Mouse (Mus musculus): ENCODE results near the gene Dnttip1. TPM values are rescaled to one million over a fixed set of nuclear protein-coding genes. Genes with fewer than 3 reads are reported as not detected.

Dnttip1 gene
- total RNA-seq (2014; rRNA removed) (23.2 and 26.1 TPM in 2 replicates), polyA plus RNA-seq (2015; fragmentation: Nextera tagmentation; extraction: Ambion mirVana) (52.3 and 60.1 TPM in 2 replicates)

DNA sequence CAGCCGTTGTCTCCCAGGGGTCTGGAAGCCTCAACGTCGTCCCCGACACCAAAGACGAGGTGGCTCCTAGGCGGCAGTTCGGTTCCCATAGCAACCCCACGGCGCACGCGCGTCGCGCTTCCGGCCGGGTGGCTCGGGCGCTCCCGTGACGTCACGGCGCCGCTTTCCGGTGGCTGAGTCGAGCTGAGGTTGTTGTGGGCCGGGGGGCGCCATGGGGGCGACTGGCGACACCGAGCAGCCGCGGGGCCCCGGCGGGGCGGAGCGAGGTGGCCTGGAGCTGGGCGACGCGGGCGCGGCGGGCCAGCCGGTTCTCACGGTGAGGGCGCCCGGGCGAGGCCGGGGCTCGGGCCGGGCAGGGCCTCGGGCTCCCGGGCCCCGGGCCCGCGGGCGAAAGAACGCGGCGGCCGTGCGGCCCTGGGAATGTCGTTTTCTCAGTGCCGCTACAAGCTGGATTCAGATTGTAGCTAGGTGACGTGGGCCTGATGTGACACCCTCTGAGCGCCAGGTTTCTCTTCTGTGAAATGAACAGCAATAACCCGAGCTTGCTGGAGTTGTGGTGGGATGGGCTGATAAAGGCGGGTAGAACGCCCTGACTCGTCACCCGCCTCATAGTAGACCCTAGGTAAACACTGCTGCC lies at the start of gene Dnttip1, which contains the start of gene Wfdc3:
Dnttip1 (plus strand) TSS at position 141 of the 637 bp plus-strand sequence.
Wfdc3 (minus strand) TSS at position 89 of the 637 bp plus-strand sequence.
- peak; percentile 98 for ATAC-seq
- DNase-seq, result peak; percentile 97
- Histone ChIP-seq H3K4me3 (ENCODE audit: low read depth, low read length) (peak within 1 kb of the TSS; percentile 92), H3K9ac (peak within 1 kb of the TSS; percentile 96), H3K36me3 (ENCODE audit: insufficient read depth) (peaks cover 11% of the 10 kb centered on the region; the same call in 1 of the 2 replicates), H3K4me2 (ENCODE audit: low read depth) (peak within 1 kb of the TSS; percentile 88), H3K4me1 (ENCODE audit: insufficient read depth) (peaks cover 16% of the 10 kb centered on the region), H3K9me3 (ENCODE audit: low read length) (no peaks in the 10 kb centered on the region), H3K27me3 (ENCODE audit: insufficient read depth, low read length) (no peaks in the 10 kb centered on the region), H3K27ac (ENCODE audit: low read depth, low read length) (peak within 1 kb of the TSS; percentile 81)
- 1% methylated on average over 69 of the region's 70 CpGs for WGBS
- TF ChIP-seq CTCF (IDR thresholded peaks at IDR 0.05; ENCODE audit: low read depth), result no peak

DNA sequence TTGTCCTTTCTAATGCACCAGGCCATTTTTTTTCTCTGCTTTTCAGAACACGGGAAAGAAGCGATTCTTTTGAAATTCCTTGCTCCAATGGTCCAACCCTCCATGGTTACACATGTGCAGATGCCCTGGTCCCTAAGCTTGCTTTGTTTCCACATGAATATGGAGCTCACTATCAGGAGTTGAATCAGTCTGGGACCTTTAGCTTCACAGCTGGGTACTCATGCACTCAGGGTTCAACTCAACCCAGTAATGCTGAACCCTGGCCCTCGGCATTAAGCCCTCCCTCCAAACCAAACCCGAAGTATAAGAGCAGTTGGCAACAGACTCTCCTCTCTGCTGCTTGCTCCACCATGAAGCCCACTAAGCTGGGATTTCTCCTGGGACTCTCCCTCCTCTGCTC lies 47.6 kb upstream of the Dnttip1 start, which contains the start of gene Spint4:
Spint4 (plus strand) TSS at position 301 of the 400 bp plus-strand sequence.
- DNase-seq (no peak), ATAC-seq (no peak)
- H3K4me1 ChIP-seq (ENCODE audit: insufficient read depth), result no peaks in the 10 kb centered on the region
- no peaks in the 10 kb centered on the region for H3K9me3 ChIP-seq (ENCODE audit: low read length)
- no peak within 1 kb of the TSS for H3K9ac ChIP-seq
- no peak for TF ChIP-seq CTCF (IDR thresholded peaks at IDR 0.05; ENCODE audit: low read depth)
- no peak within 1 kb of the TSS for H3K4me2 ChIP-seq (ENCODE audit: low read depth)
- no peak within 1 kb of the TSS for H3K27ac ChIP-seq (ENCODE audit: low read depth, low read length)
- no peak within 1 kb of the TSS for H3K4me3 ChIP-seq (ENCODE audit: low read depth, low read length)
- no peaks in the 10 kb centered on the region for H3K36me3 ChIP-seq (ENCODE audit: insufficient read depth)
- 78% methylated on average over 4 of the region's 4 CpGs for WGBS
- H3K27me3 ChIP-seq (ENCODE audit: insufficient read depth, low read length), result no peaks in the 10 kb centered on the region

DNA sequence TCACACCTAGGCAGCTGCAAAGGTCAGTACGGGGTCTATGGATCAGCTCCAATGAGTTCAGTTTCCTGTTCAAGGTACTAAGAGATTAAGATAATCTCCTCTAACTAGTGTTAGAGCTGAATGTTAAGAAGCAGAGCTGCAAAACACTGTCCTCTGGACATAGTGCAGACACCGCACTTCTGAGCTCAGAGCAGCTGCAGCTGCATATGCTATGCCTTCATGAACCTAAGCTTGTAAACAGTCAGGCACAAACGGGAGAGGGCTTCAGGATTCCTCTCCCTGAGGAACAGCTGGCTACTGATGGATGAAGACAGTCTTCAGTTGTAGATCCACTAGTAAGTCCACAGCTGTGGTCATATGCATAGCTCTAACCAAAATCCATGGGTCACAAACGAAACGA lies 44.8 kb upstream of the Dnttip1 start:
- Histone ChIP-seq H3K9me3 (ENCODE audit: low read length) (no peaks in the 10 kb centered on the region), H3K27ac (ENCODE audit: low read depth, low read length) (no peak overlapping the region), H3K9ac (no peak overlapping the region), H3K27me3 (ENCODE audit: insufficient read depth, low read length) (no peaks in the 10 kb centered on the region), H3K36me3 (ENCODE audit: insufficient read depth) (no peaks in the 10 kb centered on the region), H3K4me2 (ENCODE audit: low read depth) (no peak overlapping the region), H3K4me3 (ENCODE audit: low read depth, low read length) (no peak overlapping the region), H3K4me1 (ENCODE audit: insufficient read depth) (no peaks in the 10 kb centered on the region)
- ATAC-seq (no peak), DNase-seq (no peak)
- TF ChIP-seq CTCF (IDR thresholded peaks at IDR 0.05; ENCODE audit: low read depth), result no peak
- WGBS, result 83% methylated on average over 5 of the region's 5 CpGs

DNA sequence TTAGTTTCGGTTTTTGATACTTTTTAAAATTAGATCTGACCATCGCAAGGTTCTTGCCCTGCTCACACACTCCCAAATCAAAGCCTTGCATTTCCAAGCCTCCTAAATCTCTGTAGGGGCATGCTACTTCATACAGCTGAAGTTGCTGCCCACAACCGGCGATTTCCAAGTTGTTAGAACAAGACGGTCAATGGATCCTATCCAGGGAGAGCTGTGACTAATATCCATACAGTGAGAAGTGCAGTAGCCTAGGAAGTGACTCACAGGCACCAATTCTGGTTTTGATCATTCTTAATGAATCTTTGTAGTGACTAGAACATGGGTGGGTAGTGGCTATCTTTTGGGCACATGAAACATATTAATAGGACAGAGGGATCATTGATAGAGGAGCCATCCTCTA lies 44.0 kb upstream of the Dnttip1 start:
- 89% methylated on average over 5 of the region's 5 CpGs for WGBS
- ATAC-seq (no peak), DNase-seq (no peak)
- no peaks in the 10 kb centered on the region for H3K36me3 ChIP-seq (ENCODE audit: insufficient read depth)
- H3K27me3 ChIP-seq (ENCODE audit: insufficient read depth, low read length), result no peaks in the 10 kb centered on the region
- H3K4me3 ChIP-seq (ENCODE audit: low read depth, low read length), result no peak overlapping the region
- H3K9me3 ChIP-seq (ENCODE audit: low read length), result no peaks in the 10 kb centered on the region
- no peak overlapping the region for H3K9ac ChIP-seq
- no peak overlapping the region for H3K27ac ChIP-seq (ENCODE audit: low read depth, low read length)
- H3K4me1 ChIP-seq (ENCODE audit: insufficient read depth), result no peaks in the 10 kb centered on the region
- no peak for TF ChIP-seq CTCF (IDR thresholded peaks at IDR 0.05; ENCODE audit: low read depth)
- H3K4me2 ChIP-seq (ENCODE audit: low read depth), result no peak overlapping the region

DNA sequence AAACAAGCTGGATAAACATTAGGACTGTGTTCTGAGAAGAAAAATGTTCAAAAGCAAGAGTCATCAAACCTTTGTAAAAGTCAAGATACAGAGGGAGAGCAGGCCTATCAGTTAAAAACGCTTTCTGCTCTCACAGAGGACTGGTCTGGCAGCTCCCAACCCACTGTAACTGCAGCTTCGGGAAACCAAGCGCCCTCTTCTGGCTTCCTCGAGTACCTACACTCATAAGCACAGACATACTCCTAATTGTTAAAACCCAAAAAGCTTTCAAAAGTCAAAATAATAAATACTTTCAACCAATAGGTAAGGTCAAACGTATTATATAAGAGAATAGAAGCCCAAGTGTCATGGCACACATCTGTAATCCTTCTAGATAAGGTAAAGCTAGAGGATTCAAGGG lies 41.5 kb upstream of the Dnttip1 start:
- ATAC-seq (no peak), DNase-seq (no peak)
- Histone ChIP-seq H3K27ac (ENCODE audit: low read depth, low read length) (no peak overlapping the region), H3K36me3 (ENCODE audit: insufficient read depth) (no peaks in the 10 kb centered on the region), H3K9me3 (ENCODE audit: low read length) (no peaks in the 10 kb centered on the region), H3K9ac (no peak overlapping the region), H3K4me2 (ENCODE audit: low read depth) (no peak overlapping the region), H3K4me3 (ENCODE audit: low read depth, low read length) (no peak overlapping the region), H3K27me3 (ENCODE audit: insufficient read depth, low read length) (no peaks in the 10 kb centered on the region), H3K4me1 (ENCODE audit: insufficient read depth) (no peaks in the 10 kb centered on the region)
- 80% methylated on average over 5 of the region's 5 CpGs for WGBS
- TF ChIP-seq CTCF (IDR thresholded peaks at IDR 0.05; ENCODE audit: low read depth), result no peak

DNA sequence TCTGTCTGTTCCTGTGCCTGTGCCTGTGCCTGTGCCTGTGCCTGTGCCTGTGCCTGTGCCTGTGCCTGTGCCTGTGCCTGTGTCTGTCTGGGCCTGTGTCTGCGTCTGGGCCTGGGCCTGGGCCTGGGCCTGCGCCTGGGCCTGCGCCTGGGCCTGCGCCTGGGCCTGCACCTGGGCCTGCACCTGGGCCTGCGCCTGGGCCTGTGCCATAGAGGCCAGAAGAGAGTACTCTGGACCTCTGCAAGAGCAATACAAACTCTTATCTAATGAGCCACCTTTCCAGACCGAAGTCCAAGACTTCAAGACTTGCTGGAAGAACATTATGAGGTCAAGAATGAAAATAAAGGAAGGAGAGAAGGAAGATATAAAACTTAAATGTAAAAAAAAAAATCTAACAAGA lies 40.5 kb upstream of the Dnttip1 start:
- 93% methylated on average over 6 of the region's 6 CpGs for WGBS
- H3K4me2 ChIP-seq (ENCODE audit: low read depth), result no peak overlapping the region
- DNase-seq, result no peak
- H3K27ac ChIP-seq (ENCODE audit: low read depth, low read length), result no peak overlapping the region
- H3K27me3 ChIP-seq (ENCODE audit: insufficient read depth, low read length), result no peaks in the 10 kb centered on the region
- ATAC-seq, result no peak
- H3K4me1 ChIP-seq (ENCODE audit: insufficient read depth), result no peaks in the 10 kb centered on the region
- H3K9me3 ChIP-seq (ENCODE audit: low read length), result no peaks in the 10 kb centered on the region
- TF ChIP-seq CTCF (IDR thresholded peaks at IDR 0.05; ENCODE audit: low read depth), result no peak
- H3K36me3 ChIP-seq (ENCODE audit: insufficient read depth), result no peaks in the 10 kb centered on the region
- H3K9ac ChIP-seq, result no peak overlapping the region
- no peak overlapping the region for H3K4me3 ChIP-seq (ENCODE audit: low read depth, low read length)

DNA sequence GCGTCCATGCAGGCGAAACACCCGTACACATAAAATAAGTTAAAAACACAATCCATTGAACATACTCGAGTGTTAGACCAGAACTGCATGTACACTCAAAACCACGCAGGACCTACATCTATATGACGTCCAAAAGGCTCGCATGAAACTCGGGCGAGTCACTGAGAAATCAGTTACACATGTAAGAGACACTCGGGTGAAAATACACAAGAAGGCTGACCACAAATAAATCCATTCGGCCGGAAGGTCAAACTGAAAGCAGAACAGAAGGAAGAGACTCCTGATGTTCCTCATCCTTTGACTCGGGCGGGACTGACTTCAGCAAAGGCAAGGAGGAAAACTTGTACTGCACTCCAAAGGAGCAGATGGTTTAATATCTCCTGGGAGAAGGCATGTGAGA lies 39.8 kb upstream of the Dnttip1 start:
- no peak for TF ChIP-seq CTCF (IDR thresholded peaks at IDR 0.05; ENCODE audit: low read depth)
- H3K4me2 ChIP-seq (ENCODE audit: low read depth), result no peak overlapping the region
- WGBS, result 92% methylated on average over 14 of the region's 14 CpGs
- H3K4me1 ChIP-seq (ENCODE audit: insufficient read depth), result no peaks in the 10 kb centered on the region
- ATAC-seq (no peak), DNase-seq (no peak)
- no peak overlapping the region for H3K27ac ChIP-seq (ENCODE audit: low read depth, low read length)
- no peaks in the 10 kb centered on the region for H3K9me3 ChIP-seq (ENCODE audit: low read length)
- H3K9ac ChIP-seq, result no peak overlapping the region
- H3K27me3 ChIP-seq (ENCODE audit: insufficient read depth, low read length), result no peaks in the 10 kb centered on the region
- no peaks in the 10 kb centered on the region for H3K36me3 ChIP-seq (ENCODE audit: insufficient read depth)
- H3K4me3 ChIP-seq (ENCODE audit: low read depth, low read length), result no peak overlapping the region
